Mouse (Mus musculus) megakaryocyte-erythroid progenitor cell, adult 5-6 weeks (primary cell): Measurements from ENCODE around the gene Gm13941. TPM values are rescaled to one million over a fixed set of nuclear protein-coding genes. Genes with fewer than 3 reads are reported as not detected.

ENCODE experiments used
- ATAC-seq: replicated peaks from 2 replicates; pipeline ENCODE4 v1.8.0; 2016; ENCODE audit warnings: mild to moderate bottlenecking, inconsistent platforms; ENCODE audit not compliant: severe bottlenecking, poor library complexity, low FRiP score, low TSS enrichment
- total RNA-seq, 2 experiments: library from RNA; stranded (forward) in 1 of 2; stranded (reverse) in 1 of 2; fragments of 200-1000, 215-1000 nt in 1 of 2; fragments of >200 nt in 1 of 2; fragmentation: Nextera tagmentation in 1 of 2; gene quantifications; 2 replicates each; pipeline ENCODE4 v1.2.3; 2014 to 2017

Gene Gm13941
- not detected in 2 replicates for total RNA-seq (2014; fragmentation: Nextera tagmentation)
- not detected in 2 replicates for total RNA-seq (2017)

GRCm38 (mm10) chr2:111105882-111106281 lies at the start of gene Gm13941:
Gm13941 (minus strand) TSS chr2:111105982.
- no peak for ATAC-seq

GRCm38 (mm10) chr2:111152836-111153235 lies 47.1 kb upstream of the Gm13941 start, which contains the start of gene Gm15130:
Gm15130 (minus strand) TSS chr2:111152936.
- no peak for ATAC-seq

- ATAC-seq = no peak
These were observed 30.0 kb upstream of the Gm13941 start for GRCm38 (mm10) chr2:111135739-111136138.

- ATAC-seq = peak; percentile 87
These were observed 47.1 kb downstream of the Gm13941 start for GRCm38 (mm10) chr2:111058586-111059261.

Other genes with a start within 250 kb of the Gm13941 start
- not detected in 2 replicates for gene Ano3, start 155.1 kb downstream of the Gm13941 start, total RNA-seq (2014; fragmentation: Nextera tagmentation)
- gene Ano3, start 155.1 kb downstream of the Gm13941 start, total RNA-seq (2017) = not detected in 2 replicates
- not detected in 2 replicates for gene Gm15130, start 47.0 kb upstream of the Gm13941 start, total RNA-seq (2014; fragmentation: Nextera tagmentation)
- gene Gm15130, start 47.0 kb upstream of the Gm13941 start, total RNA-seq (2017) = not detected in 2 replicates
- gene 4930430A15Rik, start 123.6 kb upstream of the Gm13941 start, total RNA-seq (2014; fragmentation: Nextera tagmentation) = not detected in 2 replicates
- not detected in 2 replicates for gene 4930430A15Rik, start 123.6 kb upstream of the Gm13941 start, total RNA-seq (2017)
- not detected in 2 replicates for gene Olfr1275, start 129.3 kb upstream of the Gm13941 start, total RNA-seq (2014; fragmentation: Nextera tagmentation)
- not detected in 2 replicates for gene Olfr1275, start 129.3 kb upstream of the Gm13941 start, total RNA-seq (2017)
- gene Olfr1276, start 148.5 kb upstream of the Gm13941 start, total RNA-seq (2014; fragmentation: Nextera tagmentation) = not detected in 2 replicates
- not detected in 2 replicates for gene Olfr1276, start 148.5 kb upstream of the Gm13941 start, total RNA-seq (2017)
- not detected in 2 replicates for gene Olfr1277, start 168.1 kb upstream of the Gm13941 start, total RNA-seq (2014; fragmentation: Nextera tagmentation)
- not detected in 2 replicates for gene Olfr1277, start 168.1 kb upstream of the Gm13941 start, total RNA-seq (2017)
- gene Olfr1278, start 184.2 kb upstream of the Gm13941 start, total RNA-seq (2014; fragmentation: Nextera tagmentation) = not detected in 2 replicates
- not detected in 2 replicates for gene Olfr1278, start 184.2 kb upstream of the Gm13941 start, total RNA-seq (2017)
- gene Olfr1279, start 194.7 kb upstream of the Gm13941 start, total RNA-seq (2014; fragmentation: Nextera tagmentation) = not detected in 2 replicates
- gene Olfr1279, start 194.7 kb upstream of the Gm13941 start, total RNA-seq (2017) = not detected in 2 replicates
- gene Olfr1280, start 208.0 kb upstream of the Gm13941 start, total RNA-seq (2014; fragmentation: Nextera tagmentation) = not detected in 2 replicates
- not detected in 2 replicates for gene Olfr1280, start 208.0 kb upstream of the Gm13941 start, total RNA-seq (2017)
- not detected in 2 replicates for gene Olfr1281, start 220.5 kb upstream of the Gm13941 start, total RNA-seq (2014; fragmentation: Nextera tagmentation)
- gene Olfr1281, start 220.5 kb upstream of the Gm13941 start, total RNA-seq (2017) = not detected in 2 replicates
- not detected in 2 replicates for gene Olfr1282, start 230.1 kb upstream of the Gm13941 start, total RNA-seq (2014; fragmentation: Nextera tagmentation)
- gene Olfr1282, start 230.1 kb upstream of the Gm13941 start, total RNA-seq (2017) = not detected in 2 replicates